Mouse (Mus musculus): ENCODE results near the gene Prkag1.

Prkag1 gene

GRCm38 (mm10) chr15:98772511-98773211, 58.7 kb downstream of the Prkag1 start:
- DNase-seq (ENCODE audit: low read depth, low spot score), result peak; percentile 81

- DNase-seq (ENCODE audit: low read depth, low spot score), result no peak
These were observed 59.4 kb downstream of the Prkag1 start for GRCm38 (mm10) chr15:98771813-98772425.

- no peak for DNase-seq (ENCODE audit: low read depth, low spot score)
These were observed 63.1 kb downstream of the Prkag1 start for GRCm38 (mm10) chr15:98768259-98768658.

GRCm38 (mm10) chr15:98765929-98766328, 65.4 kb downstream of the Prkag1 start:
- DNase-seq (ENCODE audit: low read depth, low spot score), result no peak
